Mouse (Mus musculus) granulocyte monocyte progenitor cell, adult 5-6 weeks (primary cell): ENCODE measurements around the gene Gtf2f1. TPM values are rescaled to one million over a fixed set of nuclear protein-coding genes. Genes with fewer than 3 reads are reported as not detected.

ENCODE experiments used
- ATAC-seq: replicated peaks from 2 replicates; pipeline ENCODE4 v1.8.0; 2016; ENCODE audit warnings: mild to moderate bottlenecking, moderate TSS enrichment, inconsistent platforms; ENCODE audit not compliant: poor library complexity, severe bottlenecking
- total RNA-seq, 2 experiments: library from RNA; stranded (forward) in 1 of 2; stranded (reverse) in 1 of 2; fragments of 200-712, 200-1000 nt in 1 of 2; fragments of >200 nt in 1 of 2; fragmentation: Nextera tagmentation in 1 of 2; gene quantifications; 2 replicates each; pipeline ENCODE4 v1.2.3; 2014 to 2017

Gtf2f1 gene
- total RNA-seq, 2 experiments from 2014 or later = 47.6 to 103 TPM

DNA sequence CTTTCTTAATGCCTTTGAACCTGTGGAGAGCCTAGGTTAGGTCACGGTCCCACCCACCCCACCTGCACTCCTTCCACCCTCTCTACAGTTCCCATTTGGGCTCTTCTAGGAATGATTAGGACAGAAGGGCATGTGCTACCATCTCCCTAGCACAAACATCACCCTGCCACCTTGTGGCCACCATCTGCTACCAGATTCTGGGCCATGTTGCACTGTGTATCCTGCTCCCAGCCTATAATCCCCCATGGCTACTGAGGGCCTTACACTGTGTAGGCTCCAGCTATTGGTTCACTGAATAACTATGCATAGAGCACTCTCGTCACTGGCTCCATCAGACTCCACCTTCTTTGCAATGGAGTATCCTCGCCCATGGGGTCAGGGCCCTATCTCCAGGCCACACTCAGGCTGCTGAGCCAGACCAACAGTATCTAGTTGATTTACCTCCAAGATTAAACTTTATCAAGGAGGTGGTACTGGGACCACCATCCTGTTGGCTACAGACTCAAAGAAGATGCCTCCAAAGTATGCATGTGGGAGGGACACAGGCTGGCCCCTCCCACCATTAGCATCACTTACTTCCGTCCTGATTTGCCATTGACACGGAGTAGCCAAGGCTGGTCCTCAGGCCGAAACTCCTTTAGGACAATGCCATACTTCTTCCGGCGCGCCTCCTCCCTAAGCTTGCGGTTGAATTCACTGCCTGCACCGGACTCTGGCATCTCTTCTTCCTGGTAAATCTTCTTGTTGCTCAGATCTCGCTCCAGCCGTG lies 3.8 kb downstream of the Gtf2f1 start:
- no peak for ATAC-seq

DNA sequence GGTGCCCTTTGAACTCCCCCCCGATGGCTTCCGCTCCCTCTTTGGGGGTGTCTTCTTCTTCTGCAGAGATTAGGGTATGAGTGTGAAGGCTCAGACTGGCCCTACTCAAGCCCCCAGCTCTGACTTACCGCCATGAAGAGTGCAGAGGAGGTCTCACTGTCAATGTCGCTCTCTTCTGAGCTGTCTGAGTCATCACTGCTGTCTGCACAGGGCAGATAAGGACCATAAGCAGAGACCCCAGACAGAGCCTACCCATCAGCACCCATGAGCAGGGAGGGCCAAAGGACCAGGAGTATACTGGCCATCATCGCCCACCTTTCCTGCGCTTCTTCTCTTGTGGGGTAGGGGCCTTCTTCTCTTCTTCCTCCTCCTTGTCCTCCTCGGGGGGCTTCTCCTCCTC lies 7.1 kb downstream of the Gtf2f1 start:
- no peak for ATAC-seq

- no peak for ATAC-seq
Measured at GRCm38 (mm10) chr17:57001228-57001627, 9.9 kb downstream of the Gtf2f1 start.

DNA sequence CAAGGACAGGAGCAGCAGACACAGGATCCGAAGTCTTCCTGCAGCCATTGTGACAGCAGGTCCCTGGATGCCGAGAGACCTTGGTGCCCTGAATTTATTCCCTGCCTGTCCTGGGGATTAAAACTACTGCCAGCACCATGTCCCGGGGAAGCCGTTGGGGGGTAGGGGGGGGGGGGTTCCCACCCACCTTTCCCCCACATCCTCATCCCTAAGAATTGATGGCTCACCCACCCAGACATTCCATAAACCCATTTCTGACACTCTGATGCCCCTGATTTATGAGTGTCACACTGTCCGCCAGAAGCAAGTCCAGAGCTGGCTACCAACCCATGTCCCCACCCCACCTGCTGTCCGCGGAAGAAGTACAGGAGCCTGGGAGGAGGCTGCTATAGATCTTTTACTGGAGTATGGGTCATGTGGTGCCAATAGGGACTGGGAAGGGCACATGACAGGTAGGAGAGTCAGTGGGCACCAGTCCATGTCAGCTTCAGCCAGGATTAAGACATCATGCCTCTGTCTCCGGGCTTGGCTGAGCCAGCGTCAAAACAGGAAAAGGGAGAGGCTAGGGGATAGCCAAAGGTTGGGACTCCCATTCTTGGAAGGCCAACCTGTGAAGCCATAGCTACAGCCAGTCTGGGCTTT lies 11.0 kb downstream of the Gtf2f1 start, which contains the start of gene Pspn:
Gene Pspn, minus strand, starts transcription at position 51 of the 642 bp plus-strand sequence.
- ATAC-seq = no peak

DNA sequence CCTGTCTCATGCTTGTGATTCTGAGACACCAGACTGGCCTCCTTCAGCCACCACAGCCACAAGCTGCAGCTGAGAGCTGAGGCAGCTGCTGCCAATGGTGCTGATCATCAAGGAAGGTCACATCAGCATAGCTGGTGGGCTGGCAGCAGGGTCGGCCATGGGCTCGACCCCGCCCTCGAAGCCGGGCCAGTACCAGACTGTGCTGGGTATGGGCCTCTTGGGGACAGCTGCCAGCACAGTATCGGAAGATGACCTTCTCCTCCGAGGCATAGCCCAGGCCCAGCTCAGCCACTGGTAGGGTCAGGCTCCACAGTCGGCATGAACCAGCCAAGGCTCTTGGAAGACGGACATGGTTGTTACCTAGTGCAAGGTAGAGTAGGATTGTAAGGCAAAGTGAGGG lies 11.7 kb downstream of the Gtf2f1 start:
- no peak for ATAC-seq

- peak; percentile 96 for ATAC-seq
Measured at GRCm38 (mm10) chr17:56997029-56997667, 13.9 kb downstream of the Gtf2f1 start, which contains the start of gene Alkbh7. Gene Alkbh7, plus strand, starts transcription at chr17:56997339.

- no peak for ATAC-seq
Measured at GRCm38 (mm10) chr17:56996506-56996905, 14.6 kb downstream of the Gtf2f1 start.

DNA sequence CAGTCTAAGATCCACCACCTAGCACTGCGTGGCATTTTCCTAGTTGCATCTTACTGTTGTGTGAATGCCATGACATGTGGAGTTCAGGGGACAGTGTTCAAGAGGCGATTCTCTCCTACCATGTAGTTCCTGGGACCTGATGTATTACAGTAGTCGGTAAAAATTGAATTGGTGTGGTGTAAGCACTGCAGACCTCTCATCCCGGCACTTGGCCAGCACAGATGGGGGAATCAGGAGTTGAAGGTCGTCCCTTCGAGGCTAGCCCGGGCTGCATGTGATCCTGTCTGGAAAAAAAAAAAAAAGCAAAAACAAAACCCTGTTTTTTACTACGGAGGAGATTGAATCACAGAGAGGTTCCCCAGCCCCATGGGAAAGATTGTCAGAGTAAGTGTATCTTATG lies 16.0 kb downstream of the Gtf2f1 start:
- ATAC-seq = no peak

DNA sequence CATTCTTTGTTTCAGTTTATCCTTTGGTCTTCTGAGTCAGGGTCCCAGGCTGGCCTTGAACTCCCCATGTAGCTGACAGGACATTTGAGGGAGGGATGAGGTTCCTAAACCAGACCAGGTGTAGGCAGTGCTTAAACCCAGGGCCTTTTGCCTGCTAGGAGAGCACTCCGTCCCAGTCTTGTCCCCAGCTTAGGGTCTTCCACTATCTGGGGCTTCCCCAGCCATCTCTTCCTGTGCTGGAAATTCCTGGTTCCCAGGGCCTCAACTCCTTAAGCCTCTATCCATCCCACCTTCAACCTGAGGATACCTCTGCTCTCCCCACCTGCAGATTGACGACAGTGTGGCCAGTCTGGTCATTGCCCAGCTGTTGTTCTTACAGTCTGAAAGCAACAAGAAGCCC lies 20.1 kb downstream of the Gtf2f1 start:
- ATAC-seq = no peak

GRCm38 (mm10) chr17:56990115-56990746 lies 20.9 kb downstream of the Gtf2f1 start, which contains the start of gene Clpp:
Gene Clpp, plus strand, starts transcription at chr17:56990305.
- peak; percentile 90 for ATAC-seq

DNA sequence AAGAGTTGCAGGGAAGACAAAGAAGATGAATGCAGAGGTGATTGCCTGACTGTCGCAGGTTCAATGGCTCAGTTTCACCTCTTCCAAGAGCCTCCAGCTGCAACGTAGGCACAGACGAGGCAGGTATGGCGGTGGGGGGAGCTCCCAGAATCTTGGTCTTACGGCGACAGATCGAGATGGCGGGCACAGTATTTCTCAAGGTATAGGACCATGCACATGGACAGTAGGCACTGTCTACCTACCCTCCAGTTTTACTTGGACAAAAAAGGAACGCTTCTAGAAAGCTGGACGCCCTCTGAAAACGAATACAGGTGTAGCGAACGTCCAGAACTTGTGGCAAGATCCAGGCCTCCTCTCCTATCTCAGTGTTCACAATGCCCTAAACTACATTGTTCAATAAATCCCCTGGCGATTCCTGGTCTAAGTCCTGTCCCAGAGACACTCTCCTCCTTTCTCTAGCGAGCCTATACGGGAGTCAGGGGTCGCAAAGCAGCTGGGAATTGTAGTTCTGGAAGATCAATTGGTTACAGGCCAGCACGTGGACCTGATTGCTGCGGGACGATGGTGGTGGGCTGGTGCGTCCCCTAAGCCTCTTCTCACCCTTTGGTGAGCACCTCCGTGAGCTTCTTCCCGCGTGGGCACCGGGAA lies 21.5 kb downstream of the Gtf2f1 start:
- ATAC-seq = peak; percentile 66

- peak; percentile 3; the same call in 1 of the 2 replicates for ATAC-seq
Measured at GRCm38 (mm10) chr17:56988921-56989430, 22.1 kb downstream of the Gtf2f1 start.

- 0 out of 2 replicates have a peak, but pooled peaks have one; percentile 10 for ATAC-seq
Measured at GRCm38 (mm10) chr17:56988441-56988840, 22.6 kb downstream of the Gtf2f1 start.

DNA sequence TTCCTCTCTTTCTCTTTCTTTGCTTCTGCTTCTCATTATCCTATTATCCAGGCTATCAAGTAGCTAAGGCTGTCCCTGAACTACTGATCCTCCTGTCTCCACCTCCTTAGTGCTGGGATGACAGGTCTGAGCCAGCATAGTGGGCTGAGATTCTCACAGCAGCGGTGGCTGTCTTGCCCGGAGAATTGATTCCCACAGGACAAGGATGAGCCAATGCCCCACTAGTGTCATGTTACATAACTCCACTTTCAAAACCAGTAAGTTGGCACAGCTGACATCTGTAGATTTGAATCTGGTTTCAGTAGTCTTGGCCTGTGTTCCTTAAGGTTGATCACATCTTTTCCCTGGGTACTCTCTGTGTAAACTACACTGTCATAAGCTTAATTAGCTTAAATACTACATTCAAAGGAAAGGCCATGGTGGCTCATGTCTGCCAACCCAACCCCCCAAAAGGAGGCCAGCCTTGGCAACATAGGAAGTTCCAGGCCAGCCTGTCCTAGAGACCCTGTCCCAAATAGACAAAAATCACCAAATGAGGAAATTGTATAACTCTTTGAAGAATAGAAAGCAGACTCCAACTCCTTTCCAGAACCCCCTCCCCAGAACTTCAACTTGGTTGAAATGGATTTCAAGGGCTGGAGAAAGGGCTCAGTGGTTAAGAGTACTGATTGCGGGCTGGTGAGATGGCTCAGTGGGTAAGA lies 24.8 kb downstream of the Gtf2f1 start:
- ATAC-seq = no peak

DNA sequence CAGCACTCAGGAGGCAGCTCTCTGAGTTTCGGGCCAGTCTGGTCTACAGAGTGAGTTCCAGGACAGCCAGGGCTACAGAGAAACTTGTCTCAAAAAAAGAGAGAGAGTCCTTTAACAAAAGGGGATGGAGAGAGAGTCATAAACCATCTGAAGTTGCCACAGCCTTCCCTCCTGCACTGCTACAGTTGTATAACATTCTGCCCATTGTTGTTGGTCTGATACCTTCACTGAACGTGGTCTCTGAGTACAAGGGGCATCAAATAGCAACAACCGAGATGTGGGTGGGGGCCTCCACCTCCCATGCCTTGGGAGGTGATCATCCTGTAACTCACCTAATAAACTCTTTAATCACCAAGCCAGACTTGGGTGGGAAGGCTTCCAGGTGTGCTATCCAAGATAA lies 25.4 kb downstream of the Gtf2f1 start:
- ATAC-seq = no peak

- ATAC-seq = no peak
Measured at GRCm38 (mm10) chr17:56984886-56985285, 26.2 kb downstream of the Gtf2f1 start.

DNA sequence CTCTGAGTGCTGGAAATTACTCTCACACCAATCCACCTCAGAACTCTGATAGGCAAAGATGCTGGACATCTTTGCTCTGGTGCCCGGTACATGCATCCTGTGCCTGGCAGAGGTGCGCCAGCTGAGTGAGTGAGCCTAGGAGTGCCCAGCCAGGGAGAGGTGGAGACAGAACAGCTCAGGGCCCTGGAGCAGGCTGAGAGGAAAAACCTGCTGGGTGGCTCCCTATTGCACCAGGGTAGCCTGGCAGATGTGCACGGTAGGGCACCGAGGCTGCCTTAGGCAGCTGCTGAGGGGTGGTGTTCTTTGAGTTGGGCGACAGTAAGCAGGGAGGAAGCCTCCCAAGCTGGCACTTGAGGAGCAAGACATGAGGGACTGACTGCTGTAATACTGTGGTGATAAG lies 29.1 kb downstream of the Gtf2f1 start, which contains the start of gene Acer1:
Gene Acer1, minus strand, starts transcription at position 114 of the 400 bp plus-strand sequence.
- no peak for ATAC-seq

- ATAC-seq = no peak
Measured at GRCm38 (mm10) chr17:56981049-56981448, 30.0 kb downstream of the Gtf2f1 start.

DNA sequence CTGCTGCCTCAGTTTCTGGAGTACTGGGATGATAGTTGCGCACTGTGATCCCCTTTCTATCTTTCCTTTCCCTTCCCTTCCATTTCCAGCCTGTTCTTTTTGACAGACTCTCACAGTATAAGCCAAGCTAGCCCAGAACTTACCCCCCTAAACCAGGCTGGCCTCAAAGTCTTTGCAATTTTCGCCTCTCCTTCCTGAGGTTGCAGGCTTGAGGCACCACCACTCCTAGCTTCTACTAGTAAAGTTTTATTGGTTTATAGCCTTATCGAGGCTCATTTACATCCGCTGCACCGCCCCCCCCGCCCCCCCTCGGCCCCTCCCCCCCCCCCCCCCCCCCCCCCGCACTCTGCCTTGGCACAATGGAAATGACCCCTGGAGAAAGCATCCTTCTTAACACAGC lies 31.6 kb downstream of the Gtf2f1 start:
- ATAC-seq = no peak
